Mouse (Mus musculus) ES-Bruce4 (cell line): ENCODE data around the gene Acss2.

Source experiments
- CTCF ChIP-seq: IDR thresholded peaks from one replicate; pipeline ENCODE4 v1.8.1; 2011; ENCODE audit warnings: low read depth, low read length
- EP300 ChIP-seq: IDR thresholded peaks from 2 replicates; pipeline ENCODE4 v1.6.1; 2011; ENCODE audit warnings: low read depth, low read length; ENCODE audit not compliant: insufficient read depth
- POLR2A ChIP-seq: IDR thresholded peaks from one replicate; pipeline ENCODE4 v1.8.1; 2011; ENCODE audit warnings: low read length; ENCODE audit not compliant: insufficient read depth

- TF ChIP-seq POLR2A (no peak), CTCF (no peak), EP300 (no peak)
These were observed 21.9 kb downstream of the Acss2 start for GRCm38 (mm10) chr2:155539696-155540095.
